Mouse (Mus musculus) layer of hippocampus, adult 9-10 months (tissue): ENCODE results near the gene Hmga2.

Experiments
- DNase-seq: peaks from one replicate; pipeline ENCODE4 v3.0.0; 2022; ENCODE audit warnings: low spot score

Hmga2 gene

DNA sequence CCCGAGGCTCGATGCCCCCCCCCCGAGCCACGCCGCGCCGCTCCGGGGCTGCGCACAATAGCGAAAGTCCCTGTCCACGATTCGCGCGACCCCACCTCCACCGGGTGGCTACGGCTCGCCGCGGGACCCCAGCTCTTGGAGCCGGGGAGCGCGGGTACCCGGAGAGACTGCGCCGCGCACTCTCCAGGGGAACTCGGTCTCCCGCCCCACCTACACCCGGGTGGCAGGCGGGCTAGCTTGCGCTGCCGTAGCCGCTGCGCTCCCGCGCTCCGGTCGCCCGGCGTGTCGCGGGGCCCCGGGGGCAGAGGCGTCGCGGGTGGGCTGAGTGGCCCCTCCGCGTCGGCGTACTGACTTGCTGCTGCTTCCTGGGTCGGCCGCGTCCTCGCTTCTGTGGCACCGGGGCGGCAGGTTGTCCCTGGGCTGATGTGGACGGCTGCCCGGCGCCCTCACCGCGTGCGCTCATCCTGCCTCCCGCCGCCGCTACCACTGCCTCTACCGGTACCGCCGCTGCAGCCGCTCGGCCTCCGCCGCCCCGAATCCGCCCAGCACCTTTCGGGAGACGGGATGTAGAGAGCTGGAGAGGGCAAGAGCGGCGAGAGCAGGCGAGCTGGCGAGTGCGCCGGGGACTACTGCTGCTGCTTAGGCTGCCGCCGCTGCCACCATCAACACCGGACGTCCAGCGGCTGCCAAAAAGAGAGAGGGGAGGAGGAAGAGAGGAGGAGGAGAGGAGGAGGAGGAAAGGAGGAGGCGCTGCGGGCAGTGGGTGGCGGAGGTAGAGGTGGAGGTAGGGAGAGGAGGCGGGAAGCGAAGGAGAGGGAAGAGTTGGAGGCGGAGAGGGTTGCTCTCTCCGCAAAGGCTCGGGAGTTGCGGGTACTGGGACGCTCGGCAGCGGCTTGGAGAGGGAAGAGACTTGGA, at the start of gene Hmga2:
TSS of gene Hmga2 (minus strand) at position 869 of the 915 bp plus-strand sequence.
- DNase-seq: no peak

- no peak for DNase-seq
Measured at GRCm38 (mm10) chr10:120522959-120523358, 46.7 kb upstream of the Hmga2 start.

DNA sequence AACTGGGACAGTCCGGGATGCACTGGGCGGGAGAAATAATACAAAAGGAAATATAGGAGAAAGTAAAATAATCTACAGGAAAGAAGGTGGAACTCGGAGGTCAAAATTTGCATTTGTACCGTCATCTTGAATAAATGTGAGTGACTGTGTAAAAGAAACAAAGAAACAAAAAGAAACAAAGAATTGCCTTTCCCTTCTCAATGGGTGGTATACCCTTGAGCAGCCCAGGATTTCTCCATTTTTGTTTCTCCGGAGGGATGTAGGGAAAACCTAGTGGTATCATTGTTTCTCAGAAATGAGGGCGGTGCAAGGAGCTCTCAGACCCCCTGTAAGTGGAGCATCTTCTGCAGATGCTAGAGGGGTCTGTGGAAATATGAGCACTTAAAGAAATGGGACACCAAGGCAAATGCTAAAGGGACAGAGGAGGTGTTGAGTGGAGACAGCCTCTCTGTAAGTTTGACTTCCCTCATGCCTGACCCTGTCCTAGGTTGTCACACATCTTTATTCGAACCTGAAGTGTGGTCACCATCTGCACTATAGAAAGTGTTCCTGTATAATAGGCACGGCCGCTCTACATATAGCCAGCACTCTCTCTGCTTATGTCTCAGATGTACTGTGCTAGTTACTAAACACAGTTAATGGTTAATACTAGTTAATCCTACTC, 45.8 kb upstream of the Hmga2 start:
- no peak for DNase-seq

GRCm38 (mm10) chr10:120516311-120516710, 40.0 kb upstream of the Hmga2 start:
- DNase-seq: no peak

- DNase-seq: no peak
Measured at GRCm38 (mm10) chr10:120513721-120514120, 37.5 kb upstream of the Hmga2 start.

GRCm38 (mm10) chr10:120512946-120513345, 36.7 kb upstream of the Hmga2 start:
- DNase-seq: no peak

- DNase-seq: no peak
Measured at GRCm38 (mm10) chr10:120512121-120512520, 35.9 kb upstream of the Hmga2 start.

GRCm38 (mm10) chr10:120503959-120504358, 27.7 kb upstream of the Hmga2 start:
- DNase-seq: no peak

DNA sequence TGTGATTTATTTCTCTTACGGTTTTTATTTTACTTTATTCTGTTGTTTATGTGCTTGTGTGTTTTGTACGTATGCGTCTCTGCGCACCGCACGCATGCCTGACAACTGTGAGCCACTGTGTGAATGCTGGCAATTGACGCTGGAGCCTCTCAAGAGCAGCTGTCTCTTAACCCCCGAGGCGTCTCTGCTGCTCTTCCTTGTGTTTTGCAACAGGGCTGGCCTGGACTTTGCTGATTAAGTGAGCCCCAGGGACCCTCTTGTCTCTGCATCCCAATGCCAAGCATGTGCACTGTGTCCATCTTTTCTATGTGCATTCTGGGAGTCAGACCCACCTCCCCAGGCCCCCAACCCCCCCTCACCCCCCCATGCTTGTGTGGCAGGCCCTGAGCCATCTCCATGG, 24.5 kb upstream of the Hmga2 start:
- no peak for DNase-seq

GRCm38 (mm10) chr10:120498086-120498485, 21.8 kb upstream of the Hmga2 start:
- no peak for DNase-seq

GRCm38 (mm10) chr10:120494653-120495052, 18.4 kb upstream of the Hmga2 start:
- no peak for DNase-seq

GRCm38 (mm10) chr10:120491477-120491876, 15.2 kb upstream of the Hmga2 start:
- no peak for DNase-seq

DNA sequence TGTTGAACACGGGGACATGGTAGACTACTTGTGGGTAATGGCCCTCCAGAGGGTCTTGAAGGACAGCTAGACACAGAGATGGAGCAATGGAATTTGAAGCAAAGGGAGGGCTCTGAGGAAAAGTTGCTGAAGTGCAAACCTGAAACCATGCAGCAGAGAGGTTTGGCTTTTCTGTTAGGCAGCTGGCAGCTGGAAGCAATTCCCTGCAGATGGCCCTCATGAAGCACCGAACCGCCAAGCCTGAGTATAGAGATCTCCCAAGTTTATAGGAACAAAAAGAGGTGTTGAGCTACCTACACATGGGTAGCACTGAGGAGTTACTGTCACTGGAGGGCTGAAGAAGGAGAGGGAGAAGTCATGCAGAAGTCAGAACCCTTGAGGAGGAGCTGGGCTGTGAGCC, 13.3 kb upstream of the Hmga2 start:
- no peak for DNase-seq

- no peak for DNase-seq
Measured at GRCm38 (mm10) chr10:120488526-120488925, 12.3 kb upstream of the Hmga2 start.

DNA sequence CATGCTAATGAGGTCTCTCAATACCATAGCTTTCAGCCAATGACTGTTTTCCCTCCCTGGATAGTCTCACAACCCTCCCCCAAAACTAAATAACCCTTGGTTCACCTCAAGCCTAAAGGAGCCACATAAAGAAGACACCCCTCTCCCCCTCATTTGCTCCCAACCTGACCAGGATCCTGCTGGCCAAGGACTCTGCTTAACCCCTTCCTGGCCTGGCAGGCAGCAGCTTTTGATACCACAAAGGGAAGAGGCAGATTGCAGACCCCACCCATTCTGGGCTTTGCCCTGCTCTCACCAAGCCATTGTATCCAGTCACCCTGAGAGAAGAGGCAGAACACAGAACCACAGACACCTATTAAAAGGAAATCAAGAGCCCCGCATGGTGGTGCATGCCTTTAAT, 11.6 kb upstream of the Hmga2 start:
- DNase-seq: no peak

DNA sequence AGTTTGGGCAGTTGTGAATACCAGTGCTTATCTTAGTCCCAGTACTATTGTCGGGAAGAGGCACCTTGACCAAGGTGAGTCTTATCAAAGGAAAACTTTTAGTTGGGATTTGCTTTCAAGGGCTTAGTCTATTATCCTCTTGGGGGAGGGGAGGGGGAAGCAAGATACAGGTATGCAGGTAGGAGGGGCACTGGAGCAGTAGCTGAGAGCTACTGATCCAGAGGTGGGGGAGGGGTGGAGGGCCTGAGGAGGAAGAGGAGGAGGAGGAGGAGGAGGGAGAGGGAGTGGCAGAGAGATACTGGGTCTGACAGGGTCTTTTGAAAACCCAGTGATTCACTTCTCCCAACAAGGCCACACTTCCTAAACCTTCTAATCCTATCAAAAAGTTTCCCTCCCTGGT, 9.2 kb upstream of the Hmga2 start:
- no peak for DNase-seq

DNA sequence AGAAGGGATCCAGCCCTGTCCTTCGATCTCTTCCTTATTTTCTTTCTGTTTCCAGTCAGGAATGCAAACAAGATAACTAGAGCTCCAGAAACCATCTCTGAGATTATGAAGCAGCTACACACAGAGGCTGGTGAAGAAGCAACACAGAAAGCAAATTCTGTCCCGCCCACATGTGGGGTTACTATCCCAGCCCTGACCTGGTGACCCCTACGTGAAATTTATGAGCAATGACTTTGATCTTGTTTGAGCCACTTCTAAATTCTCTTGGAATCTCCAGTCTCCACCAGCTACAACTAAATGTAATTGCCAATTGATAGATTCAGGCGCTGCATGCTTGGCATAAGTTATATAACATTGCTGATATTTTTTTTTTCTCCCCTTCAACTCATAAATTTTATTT, 7.9 kb upstream of the Hmga2 start:
- DNase-seq: no peak

- DNase-seq: no peak
Measured at GRCm38 (mm10) chr10:120478164-120478563, 1.9 kb upstream of the Hmga2 start.

DNA sequence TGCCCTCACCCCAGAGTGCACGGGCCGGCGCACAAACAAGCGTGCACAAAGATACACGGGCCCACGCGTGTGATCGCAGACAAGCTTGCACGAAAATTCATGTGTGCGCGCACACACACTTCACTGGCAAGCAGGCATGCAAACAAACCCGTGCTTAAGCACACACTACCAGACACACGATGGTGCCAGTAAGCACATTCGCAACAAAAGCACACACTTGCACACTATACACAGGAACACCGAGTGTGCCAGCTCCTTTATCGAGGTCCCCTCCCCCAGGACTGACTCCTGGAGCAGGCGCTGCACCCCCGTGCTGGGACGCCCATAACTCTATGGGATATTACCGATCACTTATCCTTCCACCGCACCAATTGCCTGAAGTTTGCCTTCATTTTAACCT, 1.2 kb upstream of the Hmga2 start:
- no peak for DNase-seq

GRCm38 (mm10) chr10:120476516-120477336, 457 bp upstream of the Hmga2 start:
- DNase-seq: no peak

GRCm38 (mm10) chr10:120475041-120475541, 1.2 kb downstream of the Hmga2 start:
- no peak for DNase-seq

DNA sequence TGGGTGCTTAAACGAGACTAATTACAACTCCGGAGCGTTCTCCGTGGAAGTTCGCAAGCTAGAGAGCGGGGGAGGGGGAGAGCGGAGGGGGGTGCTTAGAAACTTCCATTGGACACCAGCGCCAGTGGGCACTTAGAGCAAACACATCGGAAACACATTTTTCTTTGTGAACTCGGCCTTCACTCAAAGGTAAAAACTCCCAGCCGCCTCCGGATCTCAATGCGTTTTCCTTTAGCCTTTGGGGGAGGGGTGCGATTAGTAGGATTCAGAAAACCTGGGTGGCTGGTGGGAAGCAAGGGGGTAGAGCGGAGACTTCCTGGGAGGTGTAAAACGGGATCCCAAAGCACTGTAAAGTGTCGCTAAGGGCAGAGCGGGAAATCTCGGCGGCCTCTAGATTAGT, 2.0 kb downstream of the Hmga2 start:
- no peak for DNase-seq
